Mouse (Mus musculus): ENCODE measurements at regions not wholly inside any gene's neighbourhood (a gene's known extent, or its start where the extent isn't known, plus 50 kb on each side); places are given as distances from the start of the nearest gene placed in this dataset.

- DNase-seq (ENCODE audit: low spot score): peak; percentile 62
Observed at GRCm38 (mm10) chr8:23504704-23505103, 1093.5 kb downstream of the Mrps31 start.

GRCm38 (mm10) chr8:23505216-23505615 is 1094.1 kb downstream of the Mrps31 start:
- DNase-seq (ENCODE audit: low spot score): no peak

- DNase-seq (ENCODE audit: low spot score): no peak
Observed at GRCm38 (mm10) chr8:23505966-23506365, 1094.8 kb downstream of the Mrps31 start.

- DNase-seq (ENCODE audit: low spot score): peak; percentile 22
Observed at GRCm38 (mm10) chr8:23507661-23508060, 1096.5 kb downstream of the Mrps31 start.

GRCm38 (mm10) chr8:23510076-23510475 is 1098.9 kb downstream of the Mrps31 start:
- no peak for DNase-seq (ENCODE audit: low spot score)

- DNase-seq (ENCODE audit: low spot score): no peak
Observed at GRCm38 (mm10) chr8:23510561-23510960, 1099.4 kb downstream of the Mrps31 start.

GRCm38 (mm10) chr8:23511264-23511663 is 1100.1 kb downstream of the Mrps31 start:
- no peak for DNase-seq (ENCODE audit: low spot score)

GRCm38 (mm10) chr8:23511792-23512191 is 1100.6 kb downstream of the Mrps31 start:
- no peak for DNase-seq (ENCODE audit: low spot score)

- DNase-seq (ENCODE audit: low spot score): no peak
Observed at GRCm38 (mm10) chr8:23516469-23516868, 1105.3 kb downstream of the Mrps31 start.

- DNase-seq (ENCODE audit: low spot score): peak; percentile 68
Observed at GRCm38 (mm10) chr8:23531551-23532142, 1120.5 kb downstream of the Mrps31 start.

- DNase-seq (ENCODE audit: low spot score): no peak
Observed at GRCm38 (mm10) chr8:23537681-23538359, 1126.7 kb downstream of the Mrps31 start.

- DNase-seq (ENCODE audit: low spot score): no peak
Observed at GRCm38 (mm10) chr8:23553565-23554473, 1142.7 kb downstream of the Mrps31 start.

GRCm38 (mm10) chr8:23560836-23561235 is 1149.7 kb downstream of the Mrps31 start:
- DNase-seq (ENCODE audit: low spot score): no peak

GRCm38 (mm10) chr8:23561683-23562385 is 1150.7 kb downstream of the Mrps31 start:
- DNase-seq (ENCODE audit: low spot score): no peak

- DNase-seq (ENCODE audit: low spot score): no peak
Observed at GRCm38 (mm10) chr8:23562504-23562903, 1151.3 kb downstream of the Mrps31 start.

GRCm38 (mm10) chr8:23563065-23564020 is 1152.2 kb downstream of the Mrps31 start:
- DNase-seq (ENCODE audit: low spot score): peak; percentile 40

- DNase-seq (ENCODE audit: low spot score): no peak
Observed at GRCm38 (mm10) chr8:23567906-23568305, 1156.7 kb downstream of the Mrps31 start.

GRCm38 (mm10) chr8:23571338-23571737 is 1154.3 kb downstream of the Adam3 start:
- DNase-seq (ENCODE audit: low spot score): no peak

- no peak for DNase-seq (ENCODE audit: low spot score)
Observed at GRCm38 (mm10) chr8:23580106-23580505, 1145.5 kb downstream of the Adam3 start.

GRCm38 (mm10) chr8:23580701-23581100 is 1145.0 kb downstream of the Adam3 start:
- DNase-seq (ENCODE audit: low spot score): no peak
